Mouse (Mus musculus) thymus, adult 2 months (tissue): ENCODE measurements around the gene Atxn1. TPM values are rescaled to one million over a fixed set of nuclear protein-coding genes. Genes with fewer than 3 reads are reported as not detected.

ENCODE experiments used
- DNase-seq: peaks from one replicate; pipeline ENCODE4 v3.0.0; 2021
- H3K27ac ChIP-seq: fragments of 200-500 bp; 2 replicates; pipeline ENCODE4 v1.5.1; 2012; ENCODE audit warnings: low read length, control low read depth; ENCODE audit not compliant: control insufficient read depth, insufficient read depth
- H3K27me3 ChIP-seq: fragments of 200-500 bp; 2 replicates; pipeline ENCODE4 v1.6.1; 2012; ENCODE audit warnings: mild to moderate bottlenecking, low read length, moderate library complexity, mixed read lengths; ENCODE audit not compliant: control insufficient read depth, insufficient read depth
- H3K36me3 ChIP-seq: fragments of 200-500 bp; 2 replicates; pipeline ENCODE4 v1.6.1; 2012; ENCODE audit warnings: mild to moderate bottlenecking, low read length, moderate library complexity; ENCODE audit not compliant: control insufficient read depth, insufficient read depth
- H3K4me1 ChIP-seq: fragments of 200-500 bp; replicated peaks from 2 replicates; pipeline ENCODE4 v1.6.1; 2012; ENCODE audit warnings: low read length; ENCODE audit not compliant: control insufficient read depth, insufficient read depth
- H3K4me3 ChIP-seq: fragments of 200-500 bp; 2 replicates; pipeline ENCODE4 v1.5.1; 2012; ENCODE audit warnings: mild to moderate bottlenecking, low read length, control low read depth, moderate library complexity; ENCODE audit not compliant: control insufficient read depth, insufficient read depth
- CTCF ChIP-seq: fragments of 200-500 bp; IDR thresholded peaks from 2 replicates; pipeline ENCODE4 v1.5.1; 2012; ENCODE audit warnings: mild to moderate bottlenecking, control low read depth, low read length, moderate library complexity, borderline replicate concordance; ENCODE audit not compliant: control insufficient read depth, poor library complexity, insufficient read depth; ENCODE audit errors: extremely low read depth
- POLR2A ChIP-seq: fragments of 200-500 bp; IDR thresholded peaks from 2 replicates; pipeline ENCODE4 v1.6.1; 2012; ENCODE audit warnings: mild to moderate bottlenecking, low read length, control low read depth, moderate library complexity; ENCODE audit not compliant: control insufficient read depth, poor library complexity, insufficient read depth; ENCODE audit errors: extremely low read depth
- WGBS: fragments of 180-500 bp; shearing (Covaris S2); methylation state at CpG from one replicate; pipeline ENCODE4 v1.1.7; 2018; 5-methylcytosine and 5-hydroxymethylcytosine counted together
- polyA plus RNA-seq: library from polyadenylated mRNA; depleted of rRNA; stranded (reverse); fragments of >200 nt; gene quantifications from 2 replicates; pipeline ENCODE4 v1.2.3, GENCODE M21; 2012

Atxn1 gene
- polyA plus RNA-seq, 1 experiment = 13.5 TPM

- Histone ChIP-seq H3K4me1 (peaks cover 37% of the 10 kb centered on the region), H3K27ac (no peak overlapping the region), H3K4me3 (no peak overlapping the region), H3K27me3 (no peaks in the 10 kb centered on the region), H3K36me3 (no peaks in the 10 kb centered on the region)
- DNase-seq = no peak
- WGBS = 18% methylated on average over 4 of the region's 4 CpGs
- TF ChIP-seq POLR2A = no peak
Observed at GRCm38 (mm10) chr13:45904955-45905354, 59.9 kb downstream of the Atxn1 start.

DNA sequence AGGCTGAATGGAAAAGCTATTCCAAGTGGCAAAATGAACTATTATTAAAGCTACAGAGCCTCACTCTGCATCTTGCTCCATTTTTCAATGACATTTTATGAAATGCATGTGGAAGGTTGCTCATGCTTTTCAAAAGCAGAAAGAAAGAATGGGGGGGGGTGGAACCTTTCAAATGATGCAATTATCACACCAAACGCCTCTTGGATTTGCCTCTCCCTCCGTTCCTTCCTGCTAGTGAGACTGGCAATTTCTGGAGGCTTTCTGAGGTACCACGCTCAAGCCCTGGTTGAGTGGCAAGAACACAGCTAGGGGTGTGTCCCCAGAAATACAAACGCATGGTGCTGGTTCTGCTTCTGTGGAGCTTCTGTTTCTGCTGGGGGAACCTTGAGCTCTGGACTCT is 60.4 kb downstream of the Atxn1 start:
- no peak overlapping the region for H3K27ac ChIP-seq
- TF ChIP-seq POLR2A = no peak
- TF ChIP-seq CTCF = no peak
- no peaks in the 10 kb centered on the region for H3K36me3 ChIP-seq
- no peak overlapping the region for H3K4me3 ChIP-seq
- no peaks in the 10 kb centered on the region for H3K27me3 ChIP-seq
- H3K4me1 ChIP-seq = peaks cover 37% of the 10 kb centered on the region
- no peak for DNase-seq
- 46% methylated on average over 4 of the region's 4 CpGs for WGBS

- Histone ChIP-seq H3K4me3 (no peak overlapping the region), H3K27ac (no peak overlapping the region), H3K36me3 (no peaks in the 10 kb centered on the region), H3K4me1 (peaks cover 37% of the 10 kb centered on the region), H3K27me3 (no peaks in the 10 kb centered on the region)
- TF ChIP-seq POLR2A = no peak
- no peak for TF ChIP-seq CTCF
- DNase-seq = no peak
- 21% methylated on average over 12 of the region's 12 CpGs for WGBS
Observed at GRCm38 (mm10) chr13:45903519-45904274, 61.1 kb downstream of the Atxn1 start.

DNA sequence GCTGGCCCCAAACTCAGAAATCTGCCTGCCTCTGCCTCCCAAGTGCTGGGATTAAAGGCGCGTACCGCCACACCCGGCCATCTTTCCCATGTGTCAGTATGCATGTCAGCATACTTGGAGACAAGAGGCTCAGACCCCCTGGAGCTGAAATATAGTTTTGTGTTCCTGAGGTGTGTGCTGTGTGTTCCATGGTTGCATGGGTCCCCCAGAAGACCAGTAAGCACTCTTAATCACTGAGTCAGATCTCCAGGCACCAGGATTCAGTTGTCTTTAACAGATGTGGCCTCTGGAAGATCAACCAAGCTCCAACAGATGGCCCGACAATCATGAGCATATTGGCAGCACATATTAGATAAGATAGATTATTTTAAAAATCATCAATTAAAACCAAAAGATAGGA is 62.4 kb downstream of the Atxn1 start:
- 95% methylated on average over 5 of the region's 5 CpGs for WGBS
- no peak for DNase-seq
- no peaks in the 10 kb centered on the region for H3K27me3 ChIP-seq
- no peak overlapping the region for H3K4me3 ChIP-seq
- H3K4me1 ChIP-seq = peaks cover 26% of the 10 kb centered on the region
- TF ChIP-seq POLR2A (no peak), CTCF (no peak)
- H3K36me3 ChIP-seq = no peaks in the 10 kb centered on the region
- H3K27ac ChIP-seq = no peak overlapping the region

GRCm38 (mm10) chr13:45900776-45901175 is 64.0 kb downstream of the Atxn1 start:
- TF ChIP-seq CTCF (no peak), POLR2A (no peak)
- Histone ChIP-seq H3K27ac (no peak overlapping the region), H3K36me3 (no peaks in the 10 kb centered on the region), H3K27me3 (no peaks in the 10 kb centered on the region), H3K4me1 (peaks cover 15% of the 10 kb centered on the region), H3K4me3 (no peak overlapping the region)
- 93% methylated on average over 8 of the region's 8 CpGs for WGBS
- no peak for DNase-seq

- DNase-seq = no peak
- WGBS = 88% methylated on average over 2 of the region's 2 CpGs
- peaks cover 4% of the 10 kb centered on the region for H3K4me1 ChIP-seq
- no peak overlapping the region for H3K27ac ChIP-seq
- H3K36me3 ChIP-seq = no peaks in the 10 kb centered on the region
- no peak for TF ChIP-seq CTCF
- no peak for TF ChIP-seq POLR2A
- H3K27me3 ChIP-seq = no peaks in the 10 kb centered on the region
- H3K4me3 ChIP-seq = no peak overlapping the region
Observed at GRCm38 (mm10) chr13:45897571-45897970, 67.2 kb downstream of the Atxn1 start.

DNA sequence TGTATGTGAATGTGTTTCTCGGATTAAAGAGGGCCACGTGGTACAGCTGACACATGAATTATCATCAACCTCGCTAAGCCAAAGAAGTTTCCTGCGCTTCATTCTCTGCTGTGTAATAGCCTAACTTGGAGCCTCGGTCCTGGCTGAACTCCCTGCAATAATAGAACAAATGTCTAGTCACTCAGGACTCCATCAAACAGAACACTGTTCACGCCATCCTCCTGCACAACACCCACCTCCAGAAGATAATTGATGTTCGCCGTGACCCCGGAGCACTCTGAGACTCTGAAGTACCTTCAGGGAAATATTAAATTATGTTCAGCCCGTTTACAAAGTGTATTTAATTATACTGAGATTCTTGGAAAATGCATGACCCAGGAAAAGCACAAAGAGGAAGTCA is 70.0 kb downstream of the Atxn1 start:
- Histone ChIP-seq H3K4me3 (no peak overlapping the region), H3K36me3 (no peaks in the 10 kb centered on the region), H3K4me1 (peaks cover 4% of the 10 kb centered on the region), H3K27me3 (no peaks in the 10 kb centered on the region), H3K27ac (no peak overlapping the region)
- WGBS = 72% methylated on average over 10 of the region's 10 CpGs
- TF ChIP-seq CTCF (no peak), POLR2A (no peak)
- DNase-seq = no peak
